Mouse (Mus musculus): ENCODE results near the gene Unc13a.

The Unc13a gene

GRCm38 (mm10) chr8:71668220-71668975 lies 3.2 kb downstream of the Unc13a start:
- no peak for ATAC-seq (ENCODE audit: insufficient number of reproducible peaks, low FRiP score, low TSS enrichment)

GRCm38 (mm10) chr8:71667256-71667655 lies 4.3 kb downstream of the Unc13a start:
- ATAC-seq (ENCODE audit: insufficient number of reproducible peaks, low FRiP score, low TSS enrichment) = no peak

- no peak for ATAC-seq (ENCODE audit: insufficient number of reproducible peaks, low FRiP score, low TSS enrichment)
Observed at GRCm38 (mm10) chr8:71666855-71667254, 4.7 kb downstream of the Unc13a start.

GRCm38 (mm10) chr8:71665331-71666130 lies 6.0 kb downstream of the Unc13a start:
- no peak for ATAC-seq (ENCODE audit: insufficient number of reproducible peaks, low FRiP score, low TSS enrichment)

- ATAC-seq (ENCODE audit: insufficient number of reproducible peaks, low FRiP score, low TSS enrichment) = peak; percentile 57
Observed at GRCm38 (mm10) chr8:71660325-71661120, 11.0 kb downstream of the Unc13a start.

- peak; percentile 47; the same call in 1 of the 2 replicates for ATAC-seq (ENCODE audit: insufficient number of reproducible peaks, low FRiP score, low TSS enrichment)
Observed at GRCm38 (mm10) chr8:71659751-71660150, 11.8 kb downstream of the Unc13a start.

- ATAC-seq (ENCODE audit: insufficient number of reproducible peaks, low FRiP score, low TSS enrichment) = no peak
Observed at GRCm38 (mm10) chr8:71658515-71659049, 13.0 kb downstream of the Unc13a start.

GRCm38 (mm10) chr8:71657816-71658215 lies 13.7 kb downstream of the Unc13a start:
- no peak for ATAC-seq (ENCODE audit: insufficient number of reproducible peaks, low FRiP score, low TSS enrichment)

GRCm38 (mm10) chr8:71654600-71654999 lies 17.0 kb downstream of the Unc13a start:
- ATAC-seq (ENCODE audit: insufficient number of reproducible peaks, low FRiP score, low TSS enrichment) = no peak

- ATAC-seq (ENCODE audit: insufficient number of reproducible peaks, low FRiP score, low TSS enrichment) = no peak
Observed at GRCm38 (mm10) chr8:71645510-71645909, 26.0 kb downstream of the Unc13a start.

- no peak for ATAC-seq (ENCODE audit: insufficient number of reproducible peaks, low FRiP score, low TSS enrichment)
Observed at GRCm38 (mm10) chr8:71639318-71639717, 32.2 kb downstream of the Unc13a start.

GRCm38 (mm10) chr8:71638321-71638720 lies 33.2 kb downstream of the Unc13a start:
- ATAC-seq (ENCODE audit: insufficient number of reproducible peaks, low FRiP score, low TSS enrichment) = no peak

GRCm38 (mm10) chr8:71637149-71638095 lies 34.1 kb downstream of the Unc13a start:
- no peak for ATAC-seq (ENCODE audit: insufficient number of reproducible peaks, low FRiP score, low TSS enrichment)

- no peak; the same call in 1 of the 2 replicates for ATAC-seq (ENCODE audit: insufficient number of reproducible peaks, low FRiP score, low TSS enrichment)
Observed at GRCm38 (mm10) chr8:71633981-71634667, 37.4 kb downstream of the Unc13a start.

- ATAC-seq (ENCODE audit: insufficient number of reproducible peaks, low FRiP score, low TSS enrichment) = no peak
Observed at GRCm38 (mm10) chr8:71633164-71633563, 38.4 kb downstream of the Unc13a start.

GRCm38 (mm10) chr8:71631897-71632296 lies 39.7 kb downstream of the Unc13a start:
- no peak for ATAC-seq (ENCODE audit: insufficient number of reproducible peaks, low FRiP score, low TSS enrichment)

- no peak for ATAC-seq (ENCODE audit: insufficient number of reproducible peaks, low FRiP score, low TSS enrichment)
Observed at GRCm38 (mm10) chr8:71630761-71631160, 40.8 kb downstream of the Unc13a start.

GRCm38 (mm10) chr8:71629781-71630212 lies 41.8 kb downstream of the Unc13a start:
- ATAC-seq (ENCODE audit: insufficient number of reproducible peaks, low FRiP score, low TSS enrichment) = 0 out of 2 replicates have a peak, but pooled peaks have one; percentile 3
